In genomic region chr2:37925413-37926132, GRCm38 (mm10) we compare ENCODE assay signal across 8 mouse cellular contexts.
DNase-seq lines count a peak whose midpoint lies in the region; ATAC-seq and TF ChIP-seq lines count a peak whose summit lies in the region.

No protein-coding gene starts in this region.

- TF ChIP-seq POLR2A in kidney, adult 2 months (IDR thresholded peaks at IDR 0.05; ENCODE audit: low read depth, low read length): no peak

- no peaks in the 10 kb centered on the region for H3K9me3 ChIP-seq in kidney, embryonic 14.5 days (ENCODE audit: control insufficient read depth, low read length)
- H3K9me3 ChIP-seq in ES-E14 (ENCODE audit: control insufficient read depth, insufficient read depth, low read depth, low read length): no peaks in the 10 kb centered on the region
- H3K9me3 ChIP-seq in midbrain, postnatal 0 days (ENCODE audit: low read length): no peaks in the 10 kb centered on the region

- in situ Hi-C loops in ES-E14 (cut with MboI; ENCODE audit: low sequenced_read_pairs in 2 of 2, unreplicated experiment in 2 of 2): no loop called here

- no peak overlapping the region for H3K4me2 ChIP-seq in kidney, embryonic 14.5 days (replicated peaks; ENCODE audit: low read depth, low read length)
- H3K4me2 ChIP-seq in midbrain, postnatal 0 days (ENCODE audit: low read depth, low read length, poor library complexity, severe bottlenecking): no peak overlapping the region

- H3K9ac ChIP-seq in kidney, embryonic 14.5 days (ENCODE audit: low read depth, low read length): no peak overlapping the region
- H3K9ac ChIP-seq in ES-E14 (ENCODE audit: insufficient read depth, low read depth, low read length, poor library complexity, severe bottlenecking): no peak overlapping the region
- H3K9ac ChIP-seq in midbrain, postnatal 0 days (replicated peaks; ENCODE audit: low read length, poor library complexity, severe bottlenecking): no peak overlapping the region

- no peak overlapping the region for H3K27ac ChIP-seq in kidney, adult 2 months (ENCODE audit: insufficient read depth, low read depth, low read length)
- H3K27ac ChIP-seq in kidney, embryonic 14.5 days (ENCODE audit: low read depth, low read length): no peak overlapping the region
- no peak overlapping the region for H3K27ac ChIP-seq in ES-E14 (ENCODE audit: insufficient read depth, low read depth, low read length, poor library complexity, severe bottlenecking)
- no peak overlapping the region for H3K27ac ChIP-seq in midbrain, postnatal 0 days (ENCODE audit: low read depth, low read length)

- no peak overlapping the region for H3K4me3 ChIP-seq in kidney, adult 2 months (ENCODE audit: insufficient read depth, low read depth, low read length)
- no peak overlapping the region for H3K4me3 ChIP-seq in kidney, embryonic 14.5 days (ENCODE audit: low read length)
- H3K4me3 ChIP-seq in ES-E14 (ENCODE audit: insufficient read depth in 1 of 2, low read depth in 1 of 2, low read length in 2 of 2, poor library complexity in 1 of 2, severe bottlenecking in 1 of 2): no peak overlapping the region
- no peak overlapping the region for H3K4me3 ChIP-seq in midbrain, postnatal 0 days (ENCODE audit: low read depth, low read length)

- TF ChIP-seq CTCF in kidney, adult 2 months (conservative IDR thresholded peaks at IDR 0.05; ENCODE audit: insufficient read depth, insufficient read length, low read depth, low read length): peak; percentile 69
- peak; percentile 96 for TF ChIP-seq CTCF in midbrain, postnatal 0 days (IDR thresholded peaks at IDR 0.05)

- DNase-seq in kidney, adult 2 months: peak; percentile 43
- DNase-seq in 3T3-L1 (ENCODE audit: low read depth, low spot score): peak; percentile 68
- DNase-seq in ES-E14 (ENCODE audit: low read depth, low spot score): no peak
- DNase-seq in embryo, embryonic 10.5 days (ENCODE audit: low spot score): peak; percentile 77
- DNase-seq in induced T-regulatory cell, adult 2 months (ENCODE audit: low read depth): peak; percentile 28
- peak; percentile 68 for DNase-seq in midbrain, postnatal 0 days (ENCODE audit: low spot score)

- no peak for ATAC-seq in kidney, embryonic 14.5 days (ENCODE audit: low FRiP score, low TSS enrichment)
- no peak for ATAC-seq in midbrain, postnatal 0 days (ENCODE audit: low FRiP score)
- no peak for ATAC-seq in erythroid progenitor cell, adult 5-6 weeks (replicated peaks; ENCODE audit: low FRiP score, poor library complexity, severe bottlenecking)

- no peaks in the 10 kb centered on the region for H3K27me3 ChIP-seq in kidney, adult 2 months (replicated peaks; ENCODE audit: control insufficient read depth, insufficient read depth, low read length)
- H3K27me3 ChIP-seq in kidney, embryonic 14.5 days (ENCODE audit: control insufficient read depth, insufficient read depth, low read length): no peaks in the 10 kb centered on the region
- no peaks in the 10 kb centered on the region for H3K27me3 ChIP-seq in midbrain, postnatal 0 days (ENCODE audit: insufficient read depth, low read length)

- no peaks in the 10 kb centered on the region for H3K36me3 ChIP-seq in kidney, adult 2 months (ENCODE audit: control insufficient read depth, insufficient read depth, low read length)
- H3K36me3 ChIP-seq in kidney, embryonic 14.5 days (ENCODE audit: control insufficient read depth, insufficient read depth, low read length): no peaks in the 10 kb centered on the region
- H3K36me3 ChIP-seq in ES-E14 (ENCODE audit: control insufficient read depth, insufficient read depth, low read length, poor library complexity, severe bottlenecking): no peaks in the 10 kb centered on the region
- no peaks in the 10 kb centered on the region for H3K36me3 ChIP-seq in midbrain, postnatal 0 days (ENCODE audit: insufficient read depth, low read length)

- 45% methylated on average over 6 of the region's 6 CpGs for WGBS in kidney, adult 2 months
- WGBS in kidney, embryonic 14.5 days: 33% methylated on average over 6 of the region's 6 CpGs
- WGBS in midbrain, postnatal 0 days: 12% methylated on average over 6 of the region's 6 CpGs

- 0 out of 2 replicates have a peak, but pooled peaks cover 2% of the 10 kb centered on the region for H3K4me1 ChIP-seq in kidney, adult 2 months (ENCODE audit: control insufficient read depth, insufficient read depth, low read length)
- H3K4me1 ChIP-seq in kidney, embryonic 14.5 days (ENCODE audit: control insufficient read depth, insufficient read depth, low read length): no peaks in the 10 kb centered on the region
- no peaks in the 10 kb centered on the region for H3K4me1 ChIP-seq in ES-E14 (ENCODE audit: control insufficient read depth in 2 of 2, insufficient read depth in 2 of 2, low read length in 2 of 2, poor library complexity in 1 of 2)
- peaks cover 6% of the 10 kb centered on the region; the same call in 1 of the 2 replicates for H3K4me1 ChIP-seq in midbrain, postnatal 0 days (ENCODE audit: insufficient read depth, low read length)

TF ChIP-seq in ES-E14, 5 proteins besides CTCF, POLR2A, EP300 and RAD21:
- TF ChIP-seq ZNF384 (IDR thresholded peaks at IDR 0.05; ENCODE audit: low read depth, low read length) (no peak), ZC3H11A (IDR thresholded peaks at IDR 0.05; ENCODE audit: borderline replicate concordance, low read depth, low read length) (peak; percentile 38; the same call in 1 of the 2 replicates)
